Mouse (Mus musculus) hematopoietic multipotent progenitor cell, adult 10-12 weeks (in vitro differentiated cells): ENCODE results near the gene Gm7356. TPM values are rescaled to one million over a fixed set of nuclear protein-coding genes. Genes with fewer than 3 reads are reported as not detected.

Source experiments
- polyA plus RNA-seq: library from polyadenylated mRNA; stranded (reverse); fragments of >175 nt; gene quantifications from 2 replicates; pipeline ENCODE4 v1.2.3, GENCODE M21; 2012; ENCODE audit warnings: low replicate concordance

The Gm7356 gene
- polyA plus RNA-seq = not detected in 2 replicates

DNA sequence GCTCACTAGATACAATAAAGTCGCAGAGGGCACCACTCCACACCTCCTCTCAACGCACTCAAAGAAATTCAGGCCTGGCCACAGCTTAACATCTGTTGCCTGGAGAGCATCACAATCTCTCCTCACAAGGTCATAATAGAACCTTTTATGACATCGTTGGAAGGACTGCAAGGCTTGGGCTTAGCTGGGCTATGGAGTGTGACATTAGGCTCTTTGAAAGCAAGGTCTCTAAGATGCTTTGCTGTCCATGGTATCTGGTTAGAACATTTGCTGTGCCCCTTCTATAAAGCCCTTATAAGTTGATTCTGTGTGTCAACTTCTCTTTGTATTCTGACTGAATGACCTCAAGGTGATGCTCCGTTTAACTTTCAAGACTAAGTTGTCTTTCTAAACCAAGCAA is at the start of gene Gm7356:
TSS of gene Gm7356 (minus strand) at position 101 of the 400 bp plus-strand sequence.

Other genes with a start within 250 kb of the Gm7356 start
- gene Afdn, start 243.2 kb downstream of the Gm7356 start, polyA plus RNA-seq = 19.4 and 59.5 TPM in 2 replicates
- gene Tcte2, start 241.9 kb downstream of the Gm7356 start, polyA plus RNA-seq = 0.16 and 0.22 TPM in 2 replicates
- not detected in 2 replicates for gene Gm7168, start 55.3 kb downstream of the Gm7356 start, polyA plus RNA-seq
- gene Gm7358, start 55.8 kb upstream of the Gm7356 start, polyA plus RNA-seq = not detected in 2 replicates
- 0.16 and 0.72 TPM in 2 replicates for gene Dact2, start 200.6 kb upstream of the Gm7356 start, polyA plus RNA-seq